Mouse (Mus musculus) neural tube, postnatal 0 days (tissue): ENCODE results near the gene Rrbp1. TPM values are rescaled to one million over a fixed set of nuclear protein-coding genes. Genes with fewer than 3 reads are reported as not detected.

Source experiments
- polyA plus RNA-seq: library from polyadenylated mRNA; unstranded; fragments of >200 nt; fragmentation: Nextera tagmentation; extraction: Ambion mirVana; gene quantifications from 2 replicates; pipeline ENCODE4 v1.2.1, GENCODE M21; 2015

Rrbp1 gene
- 50.8 and 54.2 TPM in 2 replicates for polyA plus RNA-seq

GRCm38 (mm10) chr2:144011080-144011551 lies at the start of gene Rrbp1:
Gene Rrbp1, minus strand, starts transcription at chr2:144011263.

GRCm38 (mm10) chr2:144032664-144033063 lies 21.6 kb upstream of the Rrbp1 start, which contains the start of gene Banf2:
Gene Banf2, plus strand, starts transcription at chr2:144033059.

GRCm38 (mm10) chr2:143914760-143915599 lies 96.1 kb downstream of the Rrbp1 start, which contains the start of gene Dstn:
Gene Dstn, plus strand, starts transcription at chr2:143915320.

Other genes with a start within 250 kb of the Rrbp1 start
- gene Bfsp1, start 148.1 kb downstream of the Rrbp1 start, polyA plus RNA-seq = 1.8 and 2.3 TPM in 2 replicates
- gene Dstn, start 95.9 kb downstream of the Rrbp1 start, polyA plus RNA-seq = 358 TPM in 2 replicates
- not detected in 2 replicates for gene Banf2, start 21.8 kb upstream of the Rrbp1 start, polyA plus RNA-seq